Mouse (Mus musculus): ENCODE data around the gene Tcf25. TPM values are rescaled to one million over a fixed set of nuclear protein-coding genes. Genes with fewer than 3 reads are reported as not detected.

The Tcf25 gene
- total RNA-seq (2021) = 100 to 1,000 TPM; 134 to 140 TPM
- long read RNA-seq, experiment 1, full-length matches to known transcripts = 109 of 162 reads
- long read RNA-seq, experiment 1, partial matches to known transcripts = 12 of 162 reads
- long read RNA-seq, experiment 1, other reads (novel, unspliced or antisense) = 41 of 162 reads
- long read RNA-seq, experiment 2, transcript Tcf25-201 (18 exons, 2,738 nt) = minor isoform, 44 of 175 reads
- long read RNA-seq, experiment 2, transcript Tcf25-202 (18 exons, 2,582 nt) = major isoform, 50 of 175 reads
- long read RNA-seq, experiment 2, transcript Tcf25-208 (18 exons, 2,649 nt) = minor isoform, 31 of 175 reads
- long read RNA-seq, experiment 2, partial matches to known transcripts = 12 of 175 reads
- long read RNA-seq, experiment 2, other reads (novel, unspliced or antisense) = 34 of 175 reads

DNA sequence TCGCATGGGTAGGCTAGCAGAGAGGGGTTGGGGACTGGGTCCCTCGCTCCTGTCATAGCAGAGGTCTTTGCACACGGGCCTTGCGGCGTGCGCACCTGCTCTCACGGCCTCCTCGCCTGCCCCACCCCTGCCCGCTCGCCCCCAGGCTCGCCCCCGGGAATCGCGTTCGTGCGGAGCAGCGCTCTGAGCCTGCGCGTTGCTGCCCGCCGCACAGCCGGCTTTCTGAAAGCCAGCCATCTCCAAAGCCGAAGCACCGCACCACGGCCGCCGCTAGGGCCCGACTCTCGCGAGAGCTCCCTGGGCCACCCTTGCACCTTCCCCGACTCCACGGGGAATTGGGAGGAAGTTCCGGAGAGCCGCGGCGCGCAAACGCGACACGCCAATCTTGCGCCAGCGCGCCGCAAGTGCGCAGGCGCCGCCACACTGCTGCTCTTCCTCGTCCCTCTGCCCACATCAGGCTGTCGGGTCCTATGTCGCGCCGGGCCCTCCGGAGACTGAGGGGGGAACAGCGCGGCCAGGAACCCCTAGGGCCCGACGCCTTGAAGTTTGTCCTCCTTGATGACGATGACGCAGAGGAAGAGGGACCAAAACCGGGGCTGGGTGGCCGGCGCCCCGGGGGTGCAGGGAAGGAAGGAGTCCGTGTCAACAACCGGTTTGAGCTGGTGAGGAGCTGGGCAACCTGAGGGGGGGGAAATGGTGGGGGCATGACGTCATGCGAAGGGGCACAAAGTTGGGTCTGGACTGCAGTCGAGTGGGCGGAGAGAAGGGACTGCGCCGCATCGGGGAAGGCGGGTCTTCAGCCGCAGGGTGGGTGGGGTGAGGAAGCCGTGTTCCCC lies at the start of gene Tcf25:
Tcf25 (plus strand) TSS at position 351 of the 836 bp plus-strand sequence.
- TF ChIP-seq CTCF (IDR thresholded peaks at IDR 0.05) = peak; percentile 77
- intact Hi-C loops (cut with DNase I) = loop anchor here (5.0 kb wide), 1 partner anchor 69 kb away; no protein-coding TSS in a partner anchor
- peak within 1 kb of the TSS; percentile 90 for H3K4me3 ChIP-seq
- DNase-seq = peak; percentile 98
- peak within 1 kb of the TSS; percentile 100 for H3K27ac ChIP-seq

DNA sequence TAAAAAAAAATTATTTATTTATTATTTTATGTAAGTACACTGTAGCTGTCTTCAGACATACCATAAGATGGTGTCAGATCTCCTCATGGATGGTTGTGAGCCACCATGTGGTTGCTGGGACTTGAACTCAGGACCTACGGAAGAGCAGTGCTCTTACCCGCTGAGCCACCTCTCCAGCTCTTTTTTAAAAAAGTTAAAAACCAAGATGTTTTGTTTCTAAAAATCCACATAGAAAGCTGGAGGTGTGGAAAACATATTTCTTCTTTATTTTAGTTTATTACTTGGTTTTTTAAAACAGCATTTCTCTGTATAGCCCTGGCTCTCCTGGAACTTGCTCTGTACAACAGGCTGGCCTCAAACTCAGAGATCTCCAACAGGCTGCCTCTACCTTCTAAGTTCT lies 45.0 kb upstream of the Tcf25 start:
- Histone ChIP-seq H3K27ac (no peak overlapping the region), H3K4me3 (no peak overlapping the region)
- TF ChIP-seq CTCF (IDR thresholded peaks at IDR 0.05) = no peak
- DNase-seq = no peak
- intact Hi-C loops (cut with DNase I) = no loop called here

DNA sequence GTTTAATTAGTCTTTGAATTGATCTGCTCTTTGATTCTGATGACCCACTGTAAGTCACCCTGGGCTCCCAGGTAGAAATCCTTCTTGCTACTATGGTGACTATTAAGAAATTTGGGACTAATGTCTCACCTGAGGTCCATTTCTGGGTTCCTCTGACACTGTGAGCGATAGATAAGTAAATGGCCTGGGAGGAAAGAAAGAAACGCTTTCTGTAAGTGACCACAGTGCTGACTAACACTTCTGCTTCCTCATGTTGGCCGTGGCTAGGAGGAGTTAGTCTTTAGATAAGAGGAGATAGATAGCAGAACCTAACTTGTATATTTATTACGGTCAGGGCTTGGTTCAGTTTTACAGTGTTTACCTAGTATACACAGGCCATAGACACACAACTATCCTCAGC lies 44.2 kb upstream of the Tcf25 start:
- TF ChIP-seq CTCF (IDR thresholded peaks at IDR 0.05) = no peak
- H3K27ac ChIP-seq = no peak overlapping the region
- no peak overlapping the region for H3K4me3 ChIP-seq
- intact Hi-C loops (cut with DNase I) = no loop called here
- no peak for DNase-seq

DNA sequence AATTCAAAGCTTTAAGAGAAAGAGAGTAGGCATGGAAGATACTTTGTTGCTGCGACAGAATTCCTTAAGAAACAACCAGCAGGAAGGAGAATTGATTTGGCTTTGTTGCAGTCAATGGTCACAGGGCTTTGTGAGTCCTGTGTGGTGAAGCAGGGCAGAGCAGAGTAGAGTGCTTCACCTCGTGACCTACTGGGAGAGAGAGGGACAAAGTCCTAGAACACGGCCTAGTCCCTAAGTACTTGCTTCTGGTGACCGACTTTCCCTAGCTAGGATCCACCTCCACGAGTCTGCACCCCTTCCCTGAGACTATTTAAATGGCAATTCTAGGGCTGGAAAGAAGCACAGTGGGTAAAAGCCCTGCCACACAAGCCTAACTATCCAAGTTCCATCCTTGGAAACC lies 43.6 kb upstream of the Tcf25 start:
- no peak for TF ChIP-seq CTCF (IDR thresholded peaks at IDR 0.05)
- intact Hi-C loops (cut with DNase I) = no loop called here
- Histone ChIP-seq H3K4me3 (no peak overlapping the region), H3K27ac (no peak overlapping the region)
- DNase-seq = no peak

DNA sequence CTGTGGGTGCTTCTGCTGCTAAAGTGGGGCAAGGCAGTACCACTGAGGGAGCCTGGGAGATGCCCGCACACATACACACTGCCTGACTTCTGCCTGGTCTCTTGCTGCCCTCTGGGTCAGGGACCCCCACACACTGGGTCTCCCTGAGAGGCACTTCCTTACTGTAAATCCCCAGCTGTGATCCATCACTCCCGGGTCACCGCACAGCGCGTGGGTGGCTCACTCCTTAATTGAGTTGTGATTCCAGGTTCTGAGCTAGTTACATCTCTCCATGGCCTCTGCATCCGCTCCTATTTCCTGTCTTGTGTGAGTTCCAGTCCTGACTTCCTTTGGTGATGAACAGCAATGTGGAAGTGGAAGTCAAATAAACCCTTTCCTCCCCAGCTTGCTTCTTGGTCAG lies 42.9 kb upstream of the Tcf25 start:
- Histone ChIP-seq H3K4me3 (no peak overlapping the region), H3K27ac (no peak overlapping the region)
- intact Hi-C loops (cut with DNase I) = no loop called here
- TF ChIP-seq CTCF (IDR thresholded peaks at IDR 0.05) = no peak
- no peak for DNase-seq

DNA sequence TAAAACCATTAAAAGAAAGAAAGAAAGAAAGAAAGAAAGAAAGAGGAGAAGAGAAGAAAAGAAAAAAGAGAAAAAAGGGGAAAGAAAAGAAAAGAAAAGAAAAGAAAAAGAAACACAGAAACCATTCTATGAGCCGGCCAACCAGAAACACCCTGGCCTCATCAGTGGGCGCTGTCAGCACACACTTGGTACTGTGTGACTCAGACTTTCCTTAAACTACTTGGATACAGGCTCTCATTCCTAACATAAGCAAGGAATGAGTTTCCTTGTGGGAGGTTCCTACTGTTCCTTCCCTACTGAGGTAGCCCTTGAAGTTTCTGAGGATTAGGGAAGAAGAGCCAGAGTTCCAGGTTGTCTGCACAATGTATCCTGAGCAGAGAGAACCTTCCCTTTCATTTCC lies 42.3 kb upstream of the Tcf25 start:
- no peak for DNase-seq
- no peak overlapping the region for H3K27ac ChIP-seq
- TF ChIP-seq CTCF (IDR thresholded peaks at IDR 0.05) = no peak
- intact Hi-C loops (cut with DNase I) = no loop called here
- H3K4me3 ChIP-seq = no peak overlapping the region

DNA sequence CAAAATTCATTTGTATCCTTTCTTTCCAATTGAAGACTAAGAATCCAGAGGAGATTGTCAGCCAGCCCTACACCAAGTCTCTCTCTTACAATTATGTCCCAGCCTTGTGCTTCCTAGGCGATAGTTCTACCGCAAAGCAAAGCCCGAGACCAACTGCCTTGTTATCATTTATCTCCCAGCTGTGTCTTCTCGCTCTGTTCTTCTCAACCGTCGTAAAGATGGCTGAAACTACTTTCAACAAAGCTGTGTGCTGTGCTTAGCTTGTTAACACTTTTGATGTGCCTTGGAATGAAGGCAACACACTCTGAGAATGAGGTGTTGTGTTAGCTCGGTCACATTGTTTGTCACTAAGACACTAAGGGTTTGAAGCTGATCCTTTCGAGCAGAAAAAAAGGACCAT lies 41.7 kb upstream of the Tcf25 start:
- intact Hi-C loops (cut with DNase I) = no loop called here
- TF ChIP-seq CTCF (IDR thresholded peaks at IDR 0.05) = no peak
- no peak overlapping the region; the same call in 1 of the 2 replicates for H3K4me3 ChIP-seq
- DNase-seq = no peak
- no peak overlapping the region for H3K27ac ChIP-seq

DNA sequence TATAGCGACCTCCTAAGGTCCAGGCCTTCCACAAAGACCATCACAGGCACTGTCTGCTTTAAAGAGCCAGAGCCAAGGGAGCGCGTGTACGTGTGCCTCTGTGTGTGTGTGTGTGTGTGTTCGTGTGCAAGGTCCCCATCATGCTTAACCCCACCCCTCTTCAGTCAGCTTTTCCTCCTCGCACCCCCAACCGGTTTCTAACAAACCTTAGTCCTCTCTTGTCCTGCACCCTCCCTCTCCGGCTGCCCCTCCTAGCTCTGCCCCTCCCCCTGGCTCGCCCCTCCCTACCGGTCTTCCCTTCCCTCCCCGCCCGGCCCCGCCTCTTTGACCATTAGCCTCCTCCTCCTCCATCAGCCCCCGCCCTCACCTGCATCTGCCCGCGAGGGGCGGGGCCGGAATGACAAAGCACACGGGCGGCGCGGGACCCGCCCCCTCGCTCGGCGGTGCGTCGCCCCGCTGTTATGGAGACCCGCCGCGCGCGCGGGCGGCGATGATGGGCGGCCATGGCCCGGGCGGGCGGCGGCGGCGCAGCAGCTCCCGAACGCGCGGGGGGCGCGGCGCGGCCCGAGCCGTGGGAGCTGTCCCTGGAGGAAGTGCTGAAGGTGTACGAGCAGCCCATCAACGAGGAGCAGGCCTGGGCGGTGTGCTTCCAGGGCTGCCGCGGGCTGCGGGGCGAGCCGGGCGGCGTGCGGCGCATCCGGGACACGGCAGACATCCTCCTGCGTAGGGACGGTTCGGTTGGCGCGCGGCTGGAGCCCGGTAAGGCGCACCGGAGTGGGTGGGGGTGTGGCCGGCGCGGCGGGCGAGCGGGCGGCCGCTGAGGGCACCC lies 41.1 kb upstream of the Tcf25 start, which contains the start of gene Spire2:
Spire2 (plus strand) TSS at position 452 of the 829 bp plus-strand sequence.
- DNase-seq = peak; percentile 74
- intact Hi-C loops (cut with DNase I) = no loop called here
- TF ChIP-seq CTCF (IDR thresholded peaks at IDR 0.05) = no peak
- Histone ChIP-seq H3K27ac (peak within 1 kb of the TSS; percentile 24; the same call in 1 of the 2 replicates), H3K4me3 (peak within 1 kb of the TSS; percentile 70)

DNA sequence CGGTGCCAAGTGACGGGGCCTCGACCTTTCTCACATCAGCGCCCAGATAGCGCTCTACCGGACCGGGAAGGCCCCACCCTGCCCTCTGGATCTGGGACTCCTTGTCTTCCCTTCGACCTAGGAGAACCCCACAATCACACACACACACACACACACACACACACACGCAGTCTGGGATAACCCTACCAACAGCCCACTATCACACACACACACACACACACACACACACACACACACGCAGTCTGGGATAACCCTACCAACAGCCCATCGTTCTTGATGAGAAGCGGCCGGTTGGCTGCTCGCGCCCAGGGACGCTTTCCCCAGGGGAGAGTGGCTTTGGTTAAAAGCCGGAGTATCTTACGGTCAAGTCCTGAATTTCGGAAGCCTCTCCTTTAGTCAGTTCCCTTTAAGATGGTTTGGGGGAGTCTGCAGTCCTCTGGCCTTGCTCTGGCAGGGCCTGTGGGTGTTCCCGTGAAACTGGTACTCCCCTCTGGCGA lies 40.4 kb upstream of the Tcf25 start:
- TF ChIP-seq CTCF (IDR thresholded peaks at IDR 0.05) = no peak
- intact Hi-C loops (cut with DNase I) = no loop called here

DNA sequence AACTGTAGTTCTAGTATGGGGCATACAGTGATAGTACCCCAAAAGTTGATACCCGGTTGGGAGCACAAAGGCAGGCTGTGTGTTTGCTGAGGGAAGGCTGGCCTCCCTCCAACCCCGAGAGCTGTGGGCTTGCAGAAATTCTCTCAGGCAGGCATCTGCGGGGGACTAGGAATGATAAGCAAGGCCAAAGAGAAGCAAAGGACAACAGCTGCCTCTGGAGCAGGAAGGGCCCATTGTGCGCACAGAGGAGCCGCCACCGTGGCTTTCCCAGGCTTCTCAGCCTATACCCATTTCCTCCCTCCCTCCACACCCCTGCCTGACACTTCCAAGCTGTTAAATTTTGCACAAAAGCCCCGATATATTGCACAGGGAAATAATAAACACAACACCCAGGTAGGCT lies 39.7 kb upstream of the Tcf25 start:
- TF ChIP-seq CTCF (IDR thresholded peaks at IDR 0.05) = no peak
- DNase-seq = no peak
- intact Hi-C loops (cut with DNase I) = no loop called here
- no peak overlapping the region for H3K27ac ChIP-seq
- H3K4me3 ChIP-seq = no peak overlapping the region

More for the DNA sequence above, 40.4 kb upstream of the Tcf25 start:
- peak overlapping the region; percentile 24; the same call in 1 of the 2 replicates for H3K27ac ChIP-seq
- no peak for DNase-seq
- peak overlapping the region; percentile 70 for H3K4me3 ChIP-seq

DNA sequence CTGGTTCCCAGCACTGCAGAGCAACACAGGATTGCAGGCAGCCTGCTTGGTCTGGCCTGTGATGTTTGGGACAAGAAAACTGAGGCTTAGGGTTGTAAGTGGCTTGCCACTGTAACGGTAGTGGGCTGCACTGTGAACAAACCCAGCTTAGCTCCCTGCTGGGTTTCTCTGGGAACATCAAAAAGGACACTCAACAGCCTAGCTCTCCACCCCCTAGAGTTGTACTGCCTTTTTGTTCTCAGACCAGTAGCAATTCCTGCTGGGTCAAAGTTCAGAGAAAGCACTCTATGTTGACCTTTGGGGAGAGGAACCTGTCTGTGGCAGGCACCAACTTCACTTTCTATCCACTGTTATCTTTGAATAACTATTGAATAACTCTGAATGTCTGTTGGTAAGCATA lies 39.1 kb upstream of the Tcf25 start:
- intact Hi-C loops (cut with DNase I) = no loop called here
- no peak overlapping the region for H3K27ac ChIP-seq
- no peak overlapping the region for H3K4me3 ChIP-seq
- no peak for DNase-seq
- TF ChIP-seq CTCF (IDR thresholded peaks at IDR 0.05) = no peak

DNA sequence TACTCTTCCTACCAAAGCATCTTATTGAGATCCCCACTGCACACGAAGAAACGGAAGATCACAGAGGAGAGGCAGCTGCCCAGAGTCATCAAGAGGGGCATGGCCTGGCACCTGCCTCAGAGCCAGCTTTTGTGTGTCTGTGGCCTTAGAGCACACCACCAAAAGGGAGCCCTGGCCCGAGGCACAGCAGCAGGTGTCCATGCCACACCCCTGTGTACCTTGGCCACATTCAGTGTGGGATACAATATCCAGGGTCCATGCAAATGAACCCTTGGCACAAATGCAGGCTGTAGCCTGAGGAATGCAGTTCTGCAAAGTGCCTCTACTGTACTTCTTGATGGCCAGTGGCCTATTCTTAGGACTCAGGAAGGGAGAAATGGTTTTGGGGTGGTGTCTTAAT lies 36.1 kb upstream of the Tcf25 start:
- intact Hi-C loops (cut with DNase I) = no loop called here
- H3K27ac ChIP-seq = no peak overlapping the region
- no peak for DNase-seq
- H3K4me3 ChIP-seq = no peak overlapping the region
- TF ChIP-seq CTCF (IDR thresholded peaks at IDR 0.05) = no peak
